Mouse (Mus musculus) cerebellum, postnatal 10 days (tissue): ENCODE data around the gene Gatad1.
"Not testable (repeated sequence)": the region's sequence is repeated elsewhere in the genome, so short reads cannot be mapped to it uniquely, and the experiment has no call there.

Experiments
- DNase-seq, 2 experiments: peaks; one replicate each; pipeline ENCODE4 v3.0.0; 2021; ENCODE audit warnings: mixed read lengths in 2 of 2

Gene Gatad1

GRCm38 (mm10) chr5:3633315-3633714 lies 23.7 kb downstream of the Gatad1 start:
- DNase-seq, result no peak

- no peak for DNase-seq
Measured at GRCm38 (mm10) chr5:3632285-3632684, 24.7 kb downstream of the Gatad1 start.

GRCm38 (mm10) chr5:3631512-3632271 lies 25.3 kb downstream of the Gatad1 start:
- no peak for DNase-seq

- DNase-seq, result no peak
Measured at GRCm38 (mm10) chr5:3630055-3630454, 26.9 kb downstream of the Gatad1 start.

- DNase-seq, result peak; percentile 58 to 78
Measured at GRCm38 (mm10) chr5:3620486-3620885, 36.5 kb downstream of the Gatad1 start.

- DNase-seq, result not testable (repeated sequence)
Measured at GRCm38 (mm10) chr5:3611835-3612234, 45.1 kb downstream of the Gatad1 start.

GRCm38 (mm10) chr5:3609241-3609640 lies 47.7 kb downstream of the Gatad1 start:
- no peak for DNase-seq

GRCm38 (mm10) chr5:3607114-3607513 lies 49.9 kb downstream of the Gatad1 start:
- DNase-seq, result no peak

GRCm38 (mm10) chr5:3600790-3601189 lies 56.2 kb downstream of the Gatad1 start:
- DNase-seq, result no peak

GRCm38 (mm10) chr5:3600298-3600697 lies 56.7 kb downstream of the Gatad1 start:
- DNase-seq, result no peak

- DNase-seq, result no peak
Measured at GRCm38 (mm10) chr5:3598766-3599165, 58.2 kb downstream of the Gatad1 start.

GRCm38 (mm10) chr5:3597171-3597570 lies 59.8 kb downstream of the Gatad1 start:
- DNase-seq, result no peak

- peak; percentile 90 to 91 for DNase-seq
Measured at GRCm38 (mm10) chr5:3596399-3596766, 60.6 kb downstream of the Gatad1 start, which contains the start of gene Rbm48. Gene Rbm48, minus strand, starts transcription at chr5:3596585.

- DNase-seq, result peak; percentile 95 to 97
Measured at GRCm38 (mm10) chr5:3595693-3596398, 61.1 kb downstream of the Gatad1 start, which contains the start of gene Pex1. Gene Pex1, plus strand, starts transcription at chr5:3596066.
